Mouse (Mus musculus) WW6 (cell line): Measurements from ENCODE around the gene Xdh.

Source experiments
- DNase-seq: peaks from one replicate; pipeline ENCODE4 v3.0.0-alpha.2; 2013; ENCODE audit warnings: low read depth, low spot score

Gene Xdh

GRCm38 (mm10) chr17:73950062-73950735, at the start of gene Xdh:
TSS of gene Xdh (minus strand) at chr17:73950196.
- no peak for DNase-seq

- no peak for DNase-seq
Measured at GRCm38 (mm10) chr17:73995907-73996645, 46.1 kb upstream of the Xdh start.

GRCm38 (mm10) chr17:73991264-73991663, 41.3 kb upstream of the Xdh start:
- no peak for DNase-seq

- no peak for DNase-seq
Measured at GRCm38 (mm10) chr17:73986571-73986970, 36.6 kb upstream of the Xdh start.

- no peak for DNase-seq
Measured at GRCm38 (mm10) chr17:73985936-73986335, 35.9 kb upstream of the Xdh start.

- DNase-seq = no peak
Measured at GRCm38 (mm10) chr17:73984508-73984907, 34.5 kb upstream of the Xdh start.

GRCm38 (mm10) chr17:73982871-73983270, 32.9 kb upstream of the Xdh start:
- no peak for DNase-seq

GRCm38 (mm10) chr17:73976066-73976465, 26.1 kb upstream of the Xdh start:
- DNase-seq = no peak

GRCm38 (mm10) chr17:73972648-73973047, 22.7 kb upstream of the Xdh start:
- DNase-seq = no peak

GRCm38 (mm10) chr17:73971291-73971690, 21.3 kb upstream of the Xdh start:
- no peak for DNase-seq

- DNase-seq = no peak
Measured at GRCm38 (mm10) chr17:73970361-73971027, 20.5 kb upstream of the Xdh start.

GRCm38 (mm10) chr17:73964856-73965255, 14.9 kb upstream of the Xdh start:
- DNase-seq = no peak

- no peak for DNase-seq
Measured at GRCm38 (mm10) chr17:73962628-73963043, 12.6 kb upstream of the Xdh start.

- no peak for DNase-seq
Measured at GRCm38 (mm10) chr17:73961801-73962403, 11.9 kb upstream of the Xdh start.

- no peak for DNase-seq
Measured at GRCm38 (mm10) chr17:73960745-73961144, 10.7 kb upstream of the Xdh start.

GRCm38 (mm10) chr17:73952103-73952521, 2.1 kb upstream of the Xdh start:
- DNase-seq = no peak

GRCm38 (mm10) chr17:73950970-73951369, 974 bp upstream of the Xdh start:
- no peak for DNase-seq

- no peak for DNase-seq
Measured at GRCm38 (mm10) chr17:73949498-73949897, 498 bp downstream of the Xdh start.

- DNase-seq = no peak
Measured at GRCm38 (mm10) chr17:73948801-73949200, 1.2 kb downstream of the Xdh start.

GRCm38 (mm10) chr17:73948039-73948438, 2.0 kb downstream of the Xdh start:
- DNase-seq = no peak

GRCm38 (mm10) chr17:73946856-73947255, 3.1 kb downstream of the Xdh start:
- DNase-seq = no peak

GRCm38 (mm10) chr17:73944661-73945060, 5.3 kb downstream of the Xdh start:
- no peak for DNase-seq
